Mouse (Mus musculus) ES-Bruce4 (cell line): ENCODE measurements around the gene Slc4a5. TPM values are rescaled to one million over a fixed set of nuclear protein-coding genes. Genes with fewer than 3 reads are reported as not detected.

ENCODE experiments used
- H3K27ac ChIP-seq: 2 replicates; pipeline ENCODE4 v1.5.1; 2012; ENCODE audit warnings: low read length, inconsistent platforms; ENCODE audit not compliant: insufficient read depth
- H3K27me3 ChIP-seq: 2 replicates; pipeline ENCODE4 v1.6.1; 2012; ENCODE audit warnings: mild to moderate bottlenecking, low read length, inconsistent platforms; ENCODE audit not compliant: control insufficient read depth, poor library complexity, insufficient read depth, severe bottlenecking
- H3K36me3 ChIP-seq: 2 replicates; pipeline ENCODE4 v1.6.1; 2012; ENCODE audit warnings: inconsistent platforms, mild to moderate bottlenecking, low read length, moderate library complexity; ENCODE audit not compliant: control insufficient read depth, poor library complexity, insufficient read depth, severe bottlenecking
- H3K4me1 ChIP-seq: one replicate; pipeline ENCODE4 v1.8.1; 2011; ENCODE audit warnings: low read length; ENCODE audit not compliant: control insufficient read depth, insufficient read depth
- H3K4me3 ChIP-seq: 2 replicates; pipeline ENCODE4 v1.5.1; 2011; ENCODE audit warnings: low read depth, mild to moderate bottlenecking, low read length
- H3K9ac ChIP-seq: 2 replicates; pipeline ENCODE4 v1.6.1; 2012; ENCODE audit warnings: low read depth, mild to moderate bottlenecking, inconsistent platforms; ENCODE audit not compliant: poor library complexity, severe bottlenecking
- H3K9me3 ChIP-seq: replicated peaks from 2 replicates; pipeline ENCODE4 v1.6.1; 2012; ENCODE audit warnings: mild to moderate bottlenecking, low read length, inconsistent platforms; ENCODE audit not compliant: control insufficient read depth, poor library complexity, insufficient read depth, severe bottlenecking
- CTCF ChIP-seq: IDR thresholded peaks from one replicate; pipeline ENCODE4 v1.8.1; 2011; ENCODE audit warnings: low read depth, low read length
- EP300 ChIP-seq: IDR thresholded peaks from 2 replicates; pipeline ENCODE4 v1.6.1; 2011; ENCODE audit warnings: low read depth, low read length; ENCODE audit not compliant: insufficient read depth
- POLR2A ChIP-seq: IDR thresholded peaks from one replicate; pipeline ENCODE4 v1.8.1; 2011; ENCODE audit warnings: low read length; ENCODE audit not compliant: insufficient read depth
- polyA plus RNA-seq: library from polyadenylated mRNA; stranded (reverse); fragments of >200 nt; gene quantifications from 2 replicates; pipeline ENCODE4 v1.2.4, GENCODE M21; 2011; ENCODE audit warnings: low read depth; ENCODE audit not compliant: missing spikeins, insufficient read depth, insufficient read length

The Slc4a5 gene
- polyA plus RNA-seq, 1 experiment, result 3.8 TPM

- H3K27ac ChIP-seq, result no peak overlapping the region
- TF ChIP-seq POLR2A (peak; percentile 36), EP300 (no peak), CTCF (peak; percentile 20)
- no peaks in the 10 kb centered on the region for H3K27me3 ChIP-seq
- no peaks in the 10 kb centered on the region for H3K4me1 ChIP-seq
- peak overlapping the region; percentile 82 for H3K9ac ChIP-seq
- H3K4me3 ChIP-seq, result peak overlapping the region; percentile 82
- peaks cover 9% of the 10 kb centered on the region for H3K36me3 ChIP-seq
- H3K9me3 ChIP-seq, result no peaks in the 10 kb centered on the region
These were observed 97.6 kb downstream of the Slc4a5 start for GRCm38 (mm10) chr6:83317108-83317741.

GRCm38 (mm10) chr6:83321927-83322326, 102.3 kb downstream of the Slc4a5 start:
- Histone ChIP-seq H3K4me1 (no peaks in the 10 kb centered on the region), H3K27me3 (no peaks in the 10 kb centered on the region), H3K27ac (no peak overlapping the region), H3K4me3 (no peak overlapping the region), H3K36me3 (no peaks in the 10 kb centered on the region), H3K9ac (no peak overlapping the region), H3K9me3 (no peaks in the 10 kb centered on the region)
- TF ChIP-seq EP300 (no peak), CTCF (no peak), POLR2A (no peak)

- no peak for TF ChIP-seq EP300
- no peak for TF ChIP-seq CTCF
- TF ChIP-seq POLR2A, result no peak
- no peaks in the 10 kb centered on the region for H3K9me3 ChIP-seq
- no peak overlapping the region for H3K4me3 ChIP-seq
- H3K36me3 ChIP-seq, result no peaks in the 10 kb centered on the region
- no peaks in the 10 kb centered on the region for H3K4me1 ChIP-seq
- H3K27ac ChIP-seq, result no peak overlapping the region
- H3K9ac ChIP-seq, result no peak overlapping the region
- H3K27me3 ChIP-seq, result no peaks in the 10 kb centered on the region
These were observed 103.2 kb downstream of the Slc4a5 start for GRCm38 (mm10) chr6:83322794-83323193.

GRCm38 (mm10) chr6:83323652-83324419, 104.2 kb downstream of the Slc4a5 start:
- H3K9ac ChIP-seq, result no peak overlapping the region
- TF ChIP-seq POLR2A (no peak), CTCF (no peak), EP300 (no peak)

GRCm38 (mm10) chr6:83325525-83326393, 106.1 kb downstream of the Slc4a5 start, which contains the start of the genes Mthfd2 and Mob1a:
Mthfd2 (minus strand) TSS chr6:83325908.
Mob1a (plus strand) TSS chr6:83326016.
- Histone ChIP-seq H3K27me3 (no peaks in the 10 kb centered on the region), H3K27ac (peak within 1 kb of the TSS; percentile 32; the same call in 1 of the 2 replicates), H3K9ac (peak within 1 kb of the TSS; percentile 93), H3K36me3 (peaks cover 15% of the 10 kb centered on the region), H3K9me3 (no peaks in the 10 kb centered on the region), H3K4me3 (peak within 1 kb of the TSS; percentile 100), H3K4me1 (no peaks in the 10 kb centered on the region)
- TF ChIP-seq POLR2A (peak; percentile 84), EP300 (no peak), CTCF (no peak)

More at GRCm38 (mm10) chr6:83323652-83324419, 104.2 kb downstream of the Slc4a5 start:
- Histone ChIP-seq H3K27me3 (no peaks in the 10 kb centered on the region), H3K27ac (no peak overlapping the region), H3K9me3 (no peaks in the 10 kb centered on the region), H3K36me3 (no peaks in the 10 kb centered on the region; the same call in 1 of the 2 replicates), H3K4me1 (no peaks in the 10 kb centered on the region), H3K4me3 (no peak overlapping the region)
